Mouse (Mus musculus) forebrain, embryonic 15.5 days (tissue): ENCODE results near the gene Aprt. TPM values are rescaled to one million over a fixed set of nuclear protein-coding genes. Genes with fewer than 3 reads are reported as not detected.

Experiments
- microRNA-seq: library from miRNA; unstranded; fragments of <30 nt; microRNA quantifications from one replicate; pipeline ENCODE4, GENCODE M21; 2016
- polyA plus RNA-seq: library from polyadenylated mRNA; unstranded; fragments of >200 nt; fragmentation: Nextera tagmentation; extraction: Ambion mirVana; gene quantifications from 2 replicates; pipeline ENCODE4 v1.2.1, GENCODE M21; 2015

Aprt gene
- polyA plus RNA-seq, 1 experiment from 2014 or later: 187 TPM

Small RNAs within 50 kb of the gene (microRNA-seq; reads per million reads assigned to microRNA genes)
- not detected for gene Mir6396

Other genes with a start within 250 kb of the Aprt start
- not detected in 2 replicates for gene Trhr2, start 216.2 kb downstream of the Aprt start, polyA plus RNA-seq
- gene Zc3h18, start 200.3 kb downstream of the Aprt start, polyA plus RNA-seq: 48.4 and 50.1 TPM in 2 replicates
- gene Il17c, start 154.9 kb downstream of the Aprt start, polyA plus RNA-seq: not detected in 2 replicates
- 30.1 and 32.8 TPM in 2 replicates for gene Cyba, start 144.0 kb downstream of the Aprt start, polyA plus RNA-seq
- 50.3 and 51.7 TPM in 2 replicates for gene Mvd, start 133.5 kb downstream of the Aprt start, polyA plus RNA-seq
- not detected in 2 replicates for gene Snai3, start 116.2 kb downstream of the Aprt start, polyA plus RNA-seq
- gene Rnf166, start 100.8 kb downstream of the Aprt start, polyA plus RNA-seq: 40.2 and 44.8 TPM in 2 replicates
- gene Ctu2, start 100.8 kb downstream of the Aprt start, polyA plus RNA-seq: 79.0 and 84.4 TPM in 2 replicates
- 2.1 and 2.6 TPM in 2 replicates for gene Piezo1, start 25.6 kb downstream of the Aprt start, polyA plus RNA-seq
- gene Cdt1, start 8.9 kb downstream of the Aprt start, polyA plus RNA-seq: 14.6 and 16.3 TPM in 2 replicates
- gene Galns, start 34.6 kb upstream of the Aprt start, polyA plus RNA-seq: 4.4 and 4.5 TPM in 2 replicates
- 80.4 and 87.9 TPM in 2 replicates for gene Trappc2l, start 34.7 kb upstream of the Aprt start, polyA plus RNA-seq
- gene Pabpn1l, start 45.8 kb upstream of the Aprt start, polyA plus RNA-seq: not detected in 2 replicates
- 13.2 and 14.0 TPM in 2 replicates for gene Cbfa2t3, start 122.2 kb upstream of the Aprt start, polyA plus RNA-seq
- 14.6 and 16.4 TPM in 2 replicates for gene Acsf3, start 198.6 kb upstream of the Aprt start, polyA plus RNA-seq